8 mouse cellular contexts compared by ENCODE assay signal in genomic region chr12:110845131-110845880, GRCm38 (mm10). TPM values are rescaled to one million over a fixed set of nuclear protein-coding genes. Genes with fewer than 3 reads are reported as not detected.
DNase-seq lines count a peak whose midpoint lies in the region; ATAC-seq and TF ChIP-seq lines count a peak whose summit lies in the region.

No protein-coding gene starts in this region.

- no peak for TF ChIP-seq EP300 in MEL (IDR thresholded peaks at IDR 0.05; ENCODE audit: low read depth in 1 of 2, low read length in 2 of 2)

- no peak; a peak in 1 of 4 replicates for TF ChIP-seq POLR2A in MEL (IDR thresholded peaks at IDR 0.05; ENCODE audit: control insufficient read depth in 1 of 2, insufficient read depth in 1 of 2, low read depth in 1 of 2, low read length in 2 of 2, poor library complexity in 1 of 2)

- DNase-seq in MEL (ENCODE audit: low read depth, low spot score), result peak; percentile 98
- DNase-seq in cerebellum, adult 9-10 months, result peak; percentile 89
- DNase-seq in hindbrain, embryonic 10.5 days (ENCODE audit: low spot score), result peak; percentile 96
- DNase-seq in layer of hippocampus, postnatal 10 days (ENCODE audit: low spot score in 2 of 2), result peak; percentile 79 to 81
- peak; percentile 94 for DNase-seq in lung, postnatal 10 days
- DNase-seq in ovary, postnatal 36 days (ENCODE audit: low spot score), result peak; percentile 90
- peak; percentile 54 to 65 for DNase-seq in thymus, postnatal 36 days

- TF ChIP-seq RAD21 in MEL (IDR thresholded peaks at IDR 0.05; ENCODE audit: low read depth, low read length), result no peak

- no peak for TF ChIP-seq CTCF in MEL (IDR thresholded peaks at IDR 0.05 in 2 of 3, conservative IDR thresholded peaks at IDR 0.05 in 1 of 3; ENCODE audit: control insufficient read depth in 1 of 3, insufficient read depth in 1 of 3, low read depth in 2 of 3, low read length in 3 of 3, poor library complexity in 1 of 3, severe bottlenecking in 1 of 3)

- peaks cover 0 to 12% of the 10 kb centered on the region in 2 experiments; a peak in 3 of 4 replicates for H3K4me1 ChIP-seq in MEL (ENCODE audit: control insufficient read depth in 1 of 2, insufficient read depth in 2 of 2, low read length in 2 of 2)
- H3K4me1 ChIP-seq in hindbrain, embryonic 10.5 days (replicated peaks), result peaks cover 45% of the 10 kb centered on the region

- H3K79me2 ChIP-seq in MEL (ENCODE audit: control insufficient read depth, insufficient read depth, low read length, poor library complexity), result peaks cover 2% of the 10 kb centered on the region; the same call in 1 of the 2 replicates

- peak overlapping the region; percentile 83 for H3K27ac ChIP-seq in MEL (ENCODE audit: control insufficient read depth, low read depth, low read length)
- peak overlapping the region; percentile 71 for H3K27ac ChIP-seq in hindbrain, embryonic 10.5 days

- no peaks in the 10 kb centered on the region for H3K27me3 ChIP-seq in MEL (ENCODE audit: control insufficient read depth in 1 of 2, insufficient read depth in 2 of 2, low read length in 2 of 2)
- H3K27me3 ChIP-seq in hindbrain, embryonic 10.5 days (ENCODE audit: insufficient read depth, poor library complexity, severe bottlenecking), result peaks cover 31% of the 10 kb centered on the region

- peak; percentile 66 for ATAC-seq in frontal cortex, adult (ENCODE audit: low TSS enrichment)

- no peaks in the 10 kb centered on the region for H3K9me3 ChIP-seq in MEL (replicated peaks; ENCODE audit: insufficient read depth, low read length)
- H3K9me3 ChIP-seq in hindbrain, embryonic 10.5 days, result no peaks in the 10 kb centered on the region

- WGBS in hindbrain, embryonic 10.5 days, result under 1% methylated on average over 36 of the region's 36 CpGs

- H3K4me3 ChIP-seq in MEL (ENCODE audit: control insufficient read depth in 1 of 2, insufficient read depth in 1 of 2, low read depth in 2 of 2, low read length in 2 of 2), result peak overlapping the region; percentile 47 to 85
- peak overlapping the region; percentile 59 for H3K4me3 ChIP-seq in hindbrain, embryonic 10.5 days

- peak overlapping the region; percentile 65 for H3K9ac ChIP-seq in MEL (ENCODE audit: control insufficient read depth, low read depth, low read length, poor library complexity, severe bottlenecking)

- H3K36me3 ChIP-seq in MEL (ENCODE audit: control insufficient read depth in 1 of 2, insufficient read depth in 2 of 2, low read length in 2 of 2), result peaks cover 0 to 6% of the 10 kb centered on the region in 2 experiments; a peak in 1 of 4 replicates
- no peaks in the 10 kb centered on the region for H3K36me3 ChIP-seq in hindbrain, embryonic 10.5 days

TF ChIP-seq in MEL, 35 proteins besides CTCF, POLR2A, EP300 and RAD21:
- TF ChIP-seq TBP (IDR thresholded peaks at IDR 0.05; ENCODE audit: low read depth, low read length), result peak; percentile 100
- TF ChIP-seq MAFK (IDR thresholded peaks at IDR 0.05; ENCODE audit: borderline replicate concordance, low read depth, low read length), result peak; percentile 98
- TF ChIP-seq SIN3A (IDR thresholded peaks at IDR 0.05; ENCODE audit: low read length), result peak; percentile 36; the same call in 1 of the 2 replicates
- TF ChIP-seq NRF1 (IDR thresholded peaks at IDR 0.05; ENCODE audit: insufficient read depth, low read depth, low read length, poor library complexity, severe bottlenecking), result 0 out of 2 replicates have a peak, but pooled peaks have one; percentile 3
- no peak for TF ChIP-seq ZMIZ1 (IDR thresholded peaks at IDR 0.05; ENCODE audit: low read depth, low read length)
- TF ChIP-seq ELF1 (IDR thresholded peaks at IDR 0.05; ENCODE audit: low read depth, low read length), result peak; percentile 76
- no peak for TF ChIP-seq E2F4 (IDR thresholded peaks at IDR 0.05; ENCODE audit: borderline replicate concordance, low read depth, low read length)
- TF ChIP-seq GATA1 (IDR thresholded peaks at IDR 0.05; ENCODE audit: low read depth, low read length), result 0 out of 2 replicates have a peak, but pooled peaks have one; percentile 16
- 0 out of 2 replicates have a peak, but pooled peaks have one; percentile 18 for TF ChIP-seq UBTF (IDR thresholded peaks at IDR 0.05; ENCODE audit: borderline replicate concordance, insufficient read depth, low read depth, low read length)
- TF ChIP-seq RCOR1 (IDR thresholded peaks at IDR 0.05; ENCODE audit: low read depth, low read length), result no peak
TF ChIP-seq in MEL: peak in this region for 7.

RNA-seq across cellular contexts. Expression of gene Mok, which starts 4.6 kb away (rescaled TPM):
- total RNA-seq in MEL (2012; rRNA removed), result 0.39 and 1.2 TPM in 2 replicates
- 1 to 10 TPM in 1 of 2 experiments, not detected in 1; 1.6 TPM for polyA plus RNA-seq in MEL (2012; ENCODE audit: insufficient read depth in 1 of 2, insufficient read length in 2 of 2, low read depth in 1 of 2, low replicate concordance in 2 of 2, missing spikeins in 1 of 2)
- 10.5 and 14.2 TPM in 2 replicates for polyA plus RNA-seq in hindbrain, embryonic 10.5 days (2016; fragmentation: Nextera tagmentation; extraction: Ambion mirVana)
- 1 to 10 TPM; 9.8 to 9.9 TPM for total RNA-seq in layer of hippocampus, postnatal 10 days (2021)

RNA-seq across cellular contexts. Expression of gene Zfp839, which starts 4.7 kb away (rescaled TPM):
- total RNA-seq in MEL (2012; rRNA removed), result 2.7 and 4.2 TPM in 2 replicates
- polyA plus RNA-seq in MEL (2012; ENCODE audit: insufficient read depth in 1 of 2, insufficient read length in 2 of 2, low read depth in 1 of 2, low replicate concordance in 2 of 2, missing spikeins in 1 of 2), result 1 to 10 TPM in 1 of 2 experiments, not detected in 1; 5.0 TPM
- 4.2 and 5.1 TPM in 2 replicates for polyA plus RNA-seq in hindbrain, embryonic 10.5 days (2016; fragmentation: Nextera tagmentation; extraction: Ambion mirVana)
- total RNA-seq in layer of hippocampus, postnatal 10 days (2021), result 10 to 100 TPM in 1 of 2 experiments, 1 to 10 TPM in 1; 8.5 to 11.0 TPM

RNA-seq across cellular contexts. Expression of gene Cinp, which starts 43.6 kb away (rescaled TPM):
- 189 and 210 TPM in 2 replicates for total RNA-seq in MEL (2012; rRNA removed)
- 100 to 1,000 TPM in 1 of 2 experiments, not detected in 1; 162 TPM for polyA plus RNA-seq in MEL (2012; ENCODE audit: insufficient read depth in 1 of 2, insufficient read length in 2 of 2, low read depth in 1 of 2, low replicate concordance in 2 of 2, missing spikeins in 1 of 2)
- 82.0 and 92.8 TPM in 2 replicates for polyA plus RNA-seq in hindbrain, embryonic 10.5 days (2016; fragmentation: Nextera tagmentation; extraction: Ambion mirVana)
- 10 to 100 TPM; 71.9 to 84.1 TPM for total RNA-seq in layer of hippocampus, postnatal 10 days (2021)

RNA-seq across cellular contexts. Expression of gene Tecpr2, which starts 43.8 kb away (rescaled TPM):
- total RNA-seq in MEL (2012; rRNA removed), result 5.9 and 6.0 TPM in 2 replicates
- 1 to 10 TPM in 1 of 2 experiments, not detected in 1; 5.8 TPM for polyA plus RNA-seq in MEL (2012; ENCODE audit: insufficient read depth in 1 of 2, insufficient read length in 2 of 2, low read depth in 1 of 2, low replicate concordance in 2 of 2, missing spikeins in 1 of 2)
- 6.5 and 7.0 TPM in 2 replicates for polyA plus RNA-seq in hindbrain, embryonic 10.5 days (2016; fragmentation: Nextera tagmentation; extraction: Ambion mirVana)
- total RNA-seq in layer of hippocampus, postnatal 10 days (2021), result 10 to 100 TPM; 33.9 to 36.4 TPM

Comparison
In these comparisons a context has a peak if more than half of its experiments do, and no peak if none do; other contexts are left out.
1. Peak in every context shown above with its lines: DNase-seq, ATAC-seq, H3K4me3 ChIP-seq and H3K27ac ChIP-seq.